Mouse (Mus musculus) midbrain, embryonic 12.5 days (tissue): Measurements from ENCODE around the gene Mamld1. TPM values are rescaled to one million over a fixed set of nuclear protein-coding genes. Genes with fewer than 3 reads are reported as not detected.
"Not testable (repeated sequence)": the region's sequence is repeated elsewhere in the genome, so short reads cannot be mapped to it uniquely, and the experiment has no call there.

Experiments used
- ATAC-seq: fragments of 200-750 bp; cut with Nextera tagmentation; 2 replicates; pipeline ENCODE4 v1.8.0; 2017; ENCODE audit warnings: low read depth, moderate TSS enrichment, moderate library complexity; ENCODE audit not compliant: low FRiP score
- H3K27ac ChIP-seq: fragments of 300-500 bp; sonication (generic); replicated peaks from 2 replicates; pipeline ENCODE4 v1.5.1; 2016; ENCODE audit warnings: mild to moderate bottlenecking
- H3K27me3 ChIP-seq: fragments of 300-500 bp; sonication (generic); 2 replicates; pipeline ENCODE4 v1.6.1; 2016; ENCODE audit warnings: mild to moderate bottlenecking
- H3K36me3 ChIP-seq: fragments of 300-500 bp; sonication (generic); 2 replicates; pipeline ENCODE4 v1.6.1; 2016
- H3K4me1 ChIP-seq: fragments of 300-500 bp; sonication (generic); 2 replicates; pipeline ENCODE4 v1.6.1; 2016
- H3K4me2 ChIP-seq: fragments of 300-500 bp; sonication (generic); replicated peaks from 2 replicates; pipeline ENCODE4 v1.6.1; 2016; ENCODE audit warnings: mild to moderate bottlenecking, moderate library complexity
- H3K4me3 ChIP-seq: fragments of 300-500 bp; sonication (generic); 2 replicates; pipeline ENCODE4 v1.5.1; 2016; ENCODE audit warnings: mild to moderate bottlenecking
- H3K9ac ChIP-seq: fragments of 300-500 bp; sonication (generic); replicated peaks from 2 replicates; pipeline ENCODE4 v1.6.1; 2016; ENCODE audit warnings: mild to moderate bottlenecking, moderate library complexity
- H3K9me3 ChIP-seq: fragments of 300-500 bp; sonication (generic); 2 replicates; pipeline ENCODE4 v1.6.1; 2016; ENCODE audit warnings: mild to moderate bottlenecking
- WGBS: fragments of 180-500 bp; shearing (Covaris S2); methylation state at CpG from one replicate; pipeline ENCODE4 v1.1.7; 2016; 5-methylcytosine and 5-hydroxymethylcytosine counted together
- polyA plus RNA-seq: library from polyadenylated mRNA; unstranded; fragments of >200 nt; fragmentation: Nextera tagmentation; extraction: Ambion mirVana; gene quantifications from 2 replicates; pipeline ENCODE4 v1.2.1, GENCODE M21; 2016

Gene Mamld1
- polyA plus RNA-seq: 5.1 and 5.9 TPM in 2 replicates

- ATAC-seq: peak; percentile 53
- Histone ChIP-seq H3K4me2 (peak within 1 kb of the TSS; percentile 61), H3K9me3 (no peaks in the 10 kb centered on the region), H3K27ac (peak within 1 kb of the TSS; percentile 86), H3K4me1 (peaks cover 9% of the 10 kb centered on the region; the same call in 1 of the 2 replicates), H3K27me3 (no peaks in the 10 kb centered on the region; the same call in 1 of the 2 replicates), H3K36me3 (no peaks in the 10 kb centered on the region), H3K9ac (peak within 1 kb of the TSS; percentile 60), H3K4me3 (peak within 1 kb of the TSS; percentile 54)
- WGBS: 22% methylated on average over 50 of the region's 50 CpGs
Observed at GRCm38 (mm10) chrX:71049864-71050576, at the start of gene Mamld1. Gene Mamld1, plus strand, starts transcription at chrX:71050256.

- Histone ChIP-seq H3K36me3 (no peaks in the 10 kb centered on the region), H3K4me3 (no peak overlapping the region), H3K9ac (no peak overlapping the region), H3K4me2 (no peak overlapping the region), H3K9me3 (no peaks in the 10 kb centered on the region), H3K27ac (no peak overlapping the region), H3K4me1 (no peaks in the 10 kb centered on the region), H3K27me3 (no peaks in the 10 kb centered on the region)
- no peak for ATAC-seq
Observed at GRCm38 (mm10) chrX:71024718-71025117, 25.3 kb upstream of the Mamld1 start.

GRCm38 (mm10) chrX:71028007-71028406 lies 22.0 kb upstream of the Mamld1 start:
- no peak overlapping the region for H3K9ac ChIP-seq
- H3K36me3 ChIP-seq: no peaks in the 10 kb centered on the region
- no peaks in the 10 kb centered on the region for H3K27me3 ChIP-seq
- H3K27ac ChIP-seq: no peak overlapping the region
- 88% methylated on average over 4 of the region's 4 CpGs for WGBS
- no peak for ATAC-seq
- H3K4me3 ChIP-seq: no peak overlapping the region
- no peak overlapping the region for H3K4me2 ChIP-seq
- H3K4me1 ChIP-seq: no peaks in the 10 kb centered on the region
- H3K9me3 ChIP-seq: no peaks in the 10 kb centered on the region

- not testable (repeated sequence) for H3K27me3 ChIP-seq, H3K27ac ChIP-seq, H3K9ac ChIP-seq, H3K4me2 ChIP-seq, H3K9me3 ChIP-seq, H3K36me3 ChIP-seq, H3K4me3 ChIP-seq, H3K4me1 ChIP-seq, ATAC-seq
- WGBS: 100% methylated on average over 1 of the region's 1 CpGs
Observed at GRCm38 (mm10) chrX:71028976-71029375, 21.1 kb upstream of the Mamld1 start.

- Histone ChIP-seq H3K9me3 (no peaks in the 10 kb centered on the region), H3K27ac (peak overlapping the region; percentile 86), H3K4me2 (peak overlapping the region; percentile 61), H3K4me3 (peak overlapping the region; percentile 54), H3K9ac (peak overlapping the region; percentile 60), H3K36me3 (no peaks in the 10 kb centered on the region), H3K27me3 (no peaks in the 10 kb centered on the region; the same call in 1 of the 2 replicates), H3K4me1 (peaks cover 9% of the 10 kb centered on the region; the same call in 1 of the 2 replicates)
- WGBS: 26% methylated on average over 26 of the region's 26 CpGs
- ATAC-seq: peak; percentile 7; the same call in 1 of the 2 replicates
Observed at GRCm38 (mm10) chrX:71050677-71051311, 738 bp downstream of the Mamld1 start.

GRCm38 (mm10) chrX:71051361-71052114 lies 1.5 kb downstream of the Mamld1 start:
- Histone ChIP-seq H3K9ac (peak overlapping the region; percentile 60), H3K9me3 (no peaks in the 10 kb centered on the region), H3K4me1 (peaks cover 9% of the 10 kb centered on the region; the same call in 1 of the 2 replicates), H3K36me3 (no peaks in the 10 kb centered on the region), H3K4me2 (peak overlapping the region; percentile 61), H3K4me3 (peak overlapping the region; percentile 54), H3K27ac (peak overlapping the region; percentile 86), H3K27me3 (no peaks in the 10 kb centered on the region; the same call in 1 of the 2 replicates)
- ATAC-seq: peak; percentile 86
- WGBS: 16% methylated on average over 28 of the region's 30 CpGs

- peak; percentile 80 for ATAC-seq
- H3K4me2 ChIP-seq: peak overlapping the region; percentile 61
- H3K4me3 ChIP-seq: peak overlapping the region; percentile 54
- H3K9me3 ChIP-seq: no peaks in the 10 kb centered on the region
- peak overlapping the region; percentile 60; the same call in 1 of the 2 replicates for H3K9ac ChIP-seq
- no peaks in the 10 kb centered on the region; the same call in 1 of the 2 replicates for H3K27me3 ChIP-seq
- WGBS: 19% methylated on average over 19 of the region's 19 CpGs
- peaks cover 9% of the 10 kb centered on the region; the same call in 1 of the 2 replicates for H3K4me1 ChIP-seq
- peak overlapping the region; percentile 86 for H3K27ac ChIP-seq
- H3K36me3 ChIP-seq: no peaks in the 10 kb centered on the region
Observed at GRCm38 (mm10) chrX:71052115-71052478, 2.0 kb downstream of the Mamld1 start.

- peak overlapping the region; percentile 54 for H3K4me3 ChIP-seq
- WGBS: 23% methylated on average over 7 of the region's 8 CpGs
- peak; percentile 50 for ATAC-seq
- no peaks in the 10 kb centered on the region; the same call in 1 of the 2 replicates for H3K27me3 ChIP-seq
- no peaks in the 10 kb centered on the region for H3K36me3 ChIP-seq
- no peaks in the 10 kb centered on the region for H3K9me3 ChIP-seq
- peak overlapping the region; percentile 86 for H3K27ac ChIP-seq
- peaks cover 9% of the 10 kb centered on the region; the same call in 1 of the 2 replicates for H3K4me1 ChIP-seq
- H3K4me2 ChIP-seq: peak overlapping the region; percentile 61
- H3K9ac ChIP-seq: no peak overlapping the region
Observed at GRCm38 (mm10) chrX:71052481-71053216, 2.6 kb downstream of the Mamld1 start.

GRCm38 (mm10) chrX:71053246-71053645 lies 3.2 kb downstream of the Mamld1 start:
- H3K4me2 ChIP-seq: peak overlapping the region; percentile 61
- ATAC-seq: no peak
- no peaks in the 10 kb centered on the region for H3K9me3 ChIP-seq
- no peaks in the 10 kb centered on the region for H3K36me3 ChIP-seq
- H3K4me1 ChIP-seq: peaks cover 9% of the 10 kb centered on the region; the same call in 1 of the 2 replicates
- WGBS: 35% methylated on average over 5 of the region's 5 CpGs
- no peak overlapping the region for H3K9ac ChIP-seq
- no peaks in the 10 kb centered on the region; the same call in 1 of the 2 replicates for H3K27me3 ChIP-seq
- peak overlapping the region; percentile 52 for H3K27ac ChIP-seq
- peak overlapping the region; percentile 17; the same call in 1 of the 2 replicates for H3K4me3 ChIP-seq

GRCm38 (mm10) chrX:71056968-71057367 lies 6.9 kb downstream of the Mamld1 start:
- WGBS: 86% methylated on average over 2 of the region's 2 CpGs
- H3K9me3 ChIP-seq: no peaks in the 10 kb centered on the region
- ATAC-seq: no peak
- no peak overlapping the region for H3K9ac ChIP-seq
- H3K4me3 ChIP-seq: no peak overlapping the region
- H3K4me2 ChIP-seq: no peak overlapping the region
- H3K27ac ChIP-seq: no peak overlapping the region
- no peaks in the 10 kb centered on the region for H3K36me3 ChIP-seq
- H3K4me1 ChIP-seq: peaks cover 6% of the 10 kb centered on the region; the same call in 1 of the 2 replicates
- H3K27me3 ChIP-seq: no peaks in the 10 kb centered on the region

GRCm38 (mm10) chrX:71085092-71085807 lies 35.2 kb downstream of the Mamld1 start:
- H3K4me2 ChIP-seq: no peak overlapping the region
- H3K4me3 ChIP-seq: no peak overlapping the region
- WGBS: 74% methylated on average over 4 of the region's 4 CpGs
- H3K9ac ChIP-seq: no peak overlapping the region
- ATAC-seq: no peak
- H3K36me3 ChIP-seq: no peaks in the 10 kb centered on the region
- H3K4me1 ChIP-seq: no peaks in the 10 kb centered on the region
- H3K9me3 ChIP-seq: no peaks in the 10 kb centered on the region
- no peak overlapping the region for H3K27ac ChIP-seq
- no peaks in the 10 kb centered on the region for H3K27me3 ChIP-seq
